Comparison of ENCODE assay signal across 19 mouse cellular contexts in the genomic region with DNA sequence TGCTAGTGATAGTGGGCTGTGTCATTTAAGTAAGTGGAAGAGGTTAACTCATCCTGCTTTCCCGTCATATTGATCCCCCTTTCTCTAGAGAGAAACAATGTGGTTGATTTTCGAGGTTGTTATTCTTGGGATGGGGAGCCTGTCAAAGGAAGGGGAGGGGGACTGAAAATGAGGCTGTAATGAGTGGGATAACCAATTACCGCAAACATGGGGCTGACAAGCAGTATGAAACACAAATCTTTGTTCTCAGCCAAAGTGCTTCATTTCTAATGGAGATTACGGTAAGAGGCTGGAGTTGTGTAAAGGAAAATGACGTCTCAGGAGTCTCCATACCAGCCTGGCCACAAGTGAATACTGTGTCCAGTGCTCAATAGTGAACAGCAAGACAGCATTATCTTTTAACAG.
A peak's percentile ranks its signal among the peaks of the same experiment; 100 is the strongest.
DNase-seq lines count a peak whose midpoint lies in the region; ATAC-seq and TF ChIP-seq lines count a peak whose summit lies in the region.
"Had no signal": no experiment of that assay in that cellular context is flagged by ENCODE, and none has a peak within 500 bp of the region (broad histone marks: within the 10 kb centered on the region; RNA-seq: fewer than 3 reads in every experiment).

No protein-coding gene starts in this region.

- peak; percentile 47; the same call in 1 of the 2 replicates for ATAC-seq in midbrain, embryonic 11.5 days (ENCODE audit: low FRiP score)
- no peak for ATAC-seq in midbrain, postnatal 0 days (ENCODE audit: low FRiP score)
- peak; percentile 77; the same call in 1 of the 2 replicates for ATAC-seq in forebrain, postnatal 0 days
- ATAC-seq in hindbrain, embryonic 16.5 days: peak; percentile 34; the same call in 1 of the 2 replicates

- TF ChIP-seq CTCF in midbrain, postnatal 0 days (IDR thresholded peaks at IDR 0.05): no peak
- TF ChIP-seq CTCF in forebrain, postnatal 0 days (IDR thresholded peaks at IDR 0.05; ENCODE audit: low read depth): no peak

- no peak for DNase-seq in midbrain, embryonic 11.5 days (ENCODE audit: low spot score, missing footprints)
- no peak for DNase-seq in midbrain, postnatal 0 days (ENCODE audit: low spot score)
- peak; percentile 34 for DNase-seq in forebrain, postnatal 0 days
- DNase-seq in retina, postnatal 1 day: peak; percentile 47
- no peak for DNase-seq in spleen, postnatal 10 days (ENCODE audit: low spot score in 2 of 2)
- no peak for DNase-seq in adrenal gland, postnatal 10 days
- DNase-seq in cerebellum, adult 9-11 months: no peak
- DNase-seq: adrenal gland, adult 2 months; cerebellum, postnatal 10 days; gastrocnemius, postnatal 36 days; kidney, adult 11 months; liver, embryonic 13.5 days; lung, embryonic 14.5 days; right cerebral cortex, postnatal 14 days had no signal

- no peaks in the 10 kb centered on the region for H3K36me3 ChIP-seq in midbrain, embryonic 11.5 days (ENCODE audit: control insufficient read depth, insufficient read depth, low read length)
- no peaks in the 10 kb centered on the region for H3K36me3 ChIP-seq in midbrain, postnatal 0 days (ENCODE audit: insufficient read depth, low read length)
- no peaks in the 10 kb centered on the region for H3K36me3 ChIP-seq in forebrain, postnatal 0 days (ENCODE audit: insufficient read depth)
- no peaks in the 10 kb centered on the region for H3K36me3 ChIP-seq in hindbrain, embryonic 16.5 days (ENCODE audit: control insufficient read depth, insufficient read depth, low read length)
- H3K36me3 ChIP-seq: limb, embryonic 13.5 days; liver, embryonic 13.5 days; neural tube, embryonic 12.5 days had no signal

- H3K4me2 ChIP-seq in midbrain, embryonic 11.5 days: no peak overlapping the region; the same call in 1 of the 2 replicates
- H3K4me2 ChIP-seq in midbrain, postnatal 0 days (ENCODE audit: low read depth, low read length, poor library complexity, severe bottlenecking): no peak overlapping the region
- peak overlapping the region; percentile 21 for H3K4me2 ChIP-seq in forebrain, postnatal 0 days (ENCODE audit: low read depth)
- 0 out of 2 replicates have a peak overlapping the region, but pooled peaks have one; percentile 8 for H3K4me2 ChIP-seq in hindbrain, embryonic 16.5 days (ENCODE audit: low read length)
- H3K4me2 ChIP-seq: limb, embryonic 13.5 days; liver, embryonic 13.5 days; lung, embryonic 14.5 days; neural tube, embryonic 12.5 days had no signal

- H3K9me3 ChIP-seq in midbrain, embryonic 11.5 days (ENCODE audit: control insufficient read depth, low read length): no peaks in the 10 kb centered on the region
- no peaks in the 10 kb centered on the region for H3K9me3 ChIP-seq in midbrain, postnatal 0 days (ENCODE audit: low read length)
- no peaks in the 10 kb centered on the region for H3K9me3 ChIP-seq in forebrain, postnatal 0 days (ENCODE audit: low read length)
- no peaks in the 10 kb centered on the region for H3K9me3 ChIP-seq in hindbrain, embryonic 16.5 days (ENCODE audit: control insufficient read depth, low read length)
- H3K9me3 ChIP-seq: limb, embryonic 13.5 days; liver, embryonic 13.5 days; neural tube, embryonic 12.5 days had no signal

- WGBS in midbrain, embryonic 11.5 days: 56% methylated on average over 5 of the region's 5 CpGs
- 31% methylated on average over 5 of the region's 5 CpGs for WGBS in midbrain, postnatal 0 days
- 8% methylated on average over 5 of the region's 5 CpGs for WGBS in forebrain, postnatal 0 days
- 28% methylated on average over 5 of the region's 5 CpGs for WGBS in hindbrain, embryonic 16.5 days

- H3K9ac ChIP-seq in midbrain, embryonic 11.5 days (ENCODE audit: low read length): no peak overlapping the region
- H3K9ac ChIP-seq in midbrain, postnatal 0 days (replicated peaks; ENCODE audit: low read length, poor library complexity, severe bottlenecking): no peak overlapping the region
- no peak overlapping the region for H3K9ac ChIP-seq in forebrain, postnatal 0 days
- no peak overlapping the region for H3K9ac ChIP-seq in hindbrain, embryonic 16.5 days (ENCODE audit: low read depth, low read length)
- H3K9ac ChIP-seq: limb, embryonic 13.5 days; liver, embryonic 13.5 days; lung, embryonic 14.5 days; neural tube, embryonic 12.5 days had no signal

- no peak overlapping the region for H3K4me3 ChIP-seq in midbrain, embryonic 11.5 days (ENCODE audit: low read depth, low read length)
- no peak overlapping the region for H3K4me3 ChIP-seq in midbrain, postnatal 0 days (ENCODE audit: low read depth, low read length)
- H3K4me3 ChIP-seq in forebrain, postnatal 0 days (ENCODE audit: low read depth, low read length): no peak overlapping the region
- no peak overlapping the region for H3K4me3 ChIP-seq in hindbrain, embryonic 16.5 days (ENCODE audit: low read length)
- H3K4me3 ChIP-seq: limb, embryonic 13.5 days; liver, embryonic 13.5 days; neural tube, embryonic 12.5 days had no signal

- no peak overlapping the region for H3K27ac ChIP-seq in midbrain, embryonic 11.5 days (ENCODE audit: low read depth, low read length)
- H3K27ac ChIP-seq in midbrain, postnatal 0 days (ENCODE audit: low read depth, low read length): no peak overlapping the region
- H3K27ac ChIP-seq in forebrain, postnatal 0 days (ENCODE audit: low read depth, low read length): 0 out of 2 replicates have a peak overlapping the region, but pooled peaks have one; percentile 15
- H3K27ac ChIP-seq in hindbrain, embryonic 16.5 days (ENCODE audit: low read depth, low read length): no peak overlapping the region
- H3K27ac ChIP-seq: kidney, postnatal 0 days; limb, embryonic 13.5 days; liver, embryonic 13.5 days; macrophage; neural tube, embryonic 12.5 days had no signal

- H3K4me1 ChIP-seq in midbrain, embryonic 11.5 days (ENCODE audit: control insufficient read depth, insufficient read depth, low read length): peaks cover 16% of the 10 kb centered on the region
- 0 out of 2 replicates have a peak, but pooled peaks cover 2% of the 10 kb centered on the region for H3K4me1 ChIP-seq in midbrain, postnatal 0 days (ENCODE audit: insufficient read depth, low read length)
- H3K4me1 ChIP-seq in forebrain, postnatal 0 days (ENCODE audit: insufficient read depth): peaks cover 12% of the 10 kb centered on the region
- H3K4me1 ChIP-seq in hindbrain, embryonic 16.5 days (ENCODE audit: control insufficient read depth, insufficient read depth, low read depth, low read length): no peaks in the 10 kb centered on the region
- H3K4me1 ChIP-seq: limb, embryonic 13.5 days; liver, embryonic 13.5 days had no signal

- H3K27me3 ChIP-seq in midbrain, embryonic 11.5 days (ENCODE audit: control insufficient read depth, insufficient read depth, low read length): no peaks in the 10 kb centered on the region
- H3K27me3 ChIP-seq in midbrain, postnatal 0 days (ENCODE audit: insufficient read depth, low read length): no peaks in the 10 kb centered on the region
- H3K27me3 ChIP-seq in forebrain, postnatal 0 days (ENCODE audit: insufficient read depth, low read length): no peaks in the 10 kb centered on the region
- no peaks in the 10 kb centered on the region for H3K27me3 ChIP-seq in hindbrain, embryonic 16.5 days (replicated peaks; ENCODE audit: control insufficient read depth, insufficient read depth, low read length)
- H3K27me3 ChIP-seq: limb, embryonic 13.5 days; liver, embryonic 13.5 days; neural tube, embryonic 12.5 days had no signal

Comparison
In these comparisons a context has a peak if more than half of its experiments do, and no peak if none do; other contexts are left out.
1. DNase-seq: peak in forebrain, postnatal 0 days (single experiment) and retina, postnatal 1 day (single experiment); none in midbrain, embryonic 11.5 days (single experiment), midbrain, postnatal 0 days (single experiment), spleen, postnatal 10 days (0 of 2), adrenal gland, postnatal 10 days (single experiment) and cerebellum, adult 9-11 months (single experiment).
2. H3K4me2 ChIP-seq: peak in forebrain, postnatal 0 days (single experiment) and hindbrain, embryonic 16.5 days (single experiment); none in midbrain, embryonic 11.5 days (single experiment) and midbrain, postnatal 0 days (single experiment).